Mouse (Mus musculus): ENCODE data around the gene Tmprss7.
A peak's percentile ranks its signal among the peaks of the same experiment; 100 is the strongest.

The Tmprss7 gene

DNA sequence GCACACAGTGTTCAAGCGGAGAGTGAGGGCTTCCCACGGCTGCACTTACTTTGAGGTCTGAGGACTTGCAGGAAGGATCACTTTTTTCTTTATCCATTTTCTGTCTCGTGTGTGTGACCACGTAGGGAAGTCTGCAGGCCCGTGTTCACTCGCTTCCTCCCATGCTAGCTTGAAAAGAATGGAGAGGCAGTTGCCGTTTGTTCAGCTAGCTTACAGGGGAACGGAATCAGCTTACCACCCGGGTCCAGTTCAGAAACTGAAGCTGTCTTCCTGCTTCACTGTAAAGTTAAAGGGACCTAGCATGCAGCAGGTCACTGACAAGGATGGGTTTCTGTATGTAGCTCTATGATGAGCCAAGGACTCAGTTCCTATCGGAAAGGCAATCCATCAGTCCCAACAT is at the start of gene Tmprss7:
Tmprss7 (minus strand) TSS at position 101 of the 400 bp plus-strand sequence.
- DNase-seq (ENCODE audit: extremely low spot score) = no peak

DNA sequence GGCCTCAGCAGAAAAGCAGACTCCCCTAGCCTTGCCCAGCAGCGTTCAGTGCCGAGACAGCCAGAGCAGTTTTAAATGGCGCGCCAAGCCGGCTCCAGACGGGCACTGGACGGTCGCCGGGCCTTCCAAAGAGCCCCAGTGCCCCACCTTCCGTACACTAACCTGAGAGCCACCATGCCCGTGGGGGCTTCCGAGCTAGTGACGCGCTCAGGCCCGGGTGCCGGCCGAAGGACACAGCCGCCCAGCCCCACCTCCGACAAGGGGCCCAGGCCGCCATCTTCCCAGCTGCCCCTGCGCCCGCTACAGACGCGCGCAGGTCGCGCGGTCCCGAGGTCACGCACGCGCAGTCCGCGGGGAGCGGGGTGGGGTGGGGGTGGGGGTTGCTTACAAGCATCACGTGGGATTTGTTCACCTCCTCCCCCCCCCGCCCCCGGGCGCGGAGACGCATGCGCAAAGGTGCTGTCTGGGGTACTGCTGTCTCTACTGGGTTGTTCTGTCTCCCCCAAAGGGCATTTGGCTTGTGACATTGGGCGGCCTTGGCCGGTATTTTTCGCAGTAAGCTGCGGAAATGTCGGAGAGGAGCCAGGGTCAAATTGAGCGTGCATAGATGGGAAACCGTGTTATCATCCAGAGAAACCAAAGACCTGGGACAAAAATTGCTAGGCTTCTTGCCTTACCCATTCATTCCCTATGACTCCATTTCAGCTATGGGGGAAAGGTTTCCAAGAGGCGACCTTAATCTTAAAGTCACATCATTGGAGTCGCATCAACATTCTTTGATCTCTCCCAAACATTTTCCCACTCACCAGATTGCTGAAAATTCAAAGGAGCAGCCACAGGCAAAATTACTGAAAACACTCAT is 49.4 kb upstream of the Tmprss7 start, which contains the start of gene Abhd10:
Abhd10 (minus strand) TSS at position 341 of the 862 bp plus-strand sequence.
- peak; percentile 99 for DNase-seq (ENCODE audit: extremely low spot score)

- DNase-seq (ENCODE audit: extremely low spot score) = no peak
These were observed 44.4 kb upstream of the Tmprss7 start for GRCm38 (mm10) chr16:45737880-45738279.

DNA sequence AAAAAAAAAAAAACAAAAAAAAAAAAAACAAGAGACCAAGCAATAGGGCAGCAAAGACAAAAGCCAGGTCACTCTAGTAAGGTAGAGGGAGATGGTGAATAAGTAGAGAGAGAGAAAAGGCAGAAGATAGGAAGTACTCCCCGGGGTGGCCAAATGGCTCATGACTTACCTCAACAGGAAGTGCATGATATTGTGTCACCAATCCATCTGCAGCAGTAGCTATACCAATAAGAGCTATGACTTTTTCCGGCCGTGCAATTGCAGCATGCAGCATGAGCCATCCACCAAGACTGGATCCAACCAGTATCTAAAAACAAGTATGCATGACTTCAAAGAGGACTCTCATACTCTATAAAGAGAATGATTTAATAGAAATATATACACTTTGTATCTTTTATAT is 43.3 kb upstream of the Tmprss7 start:
- DNase-seq (ENCODE audit: extremely low spot score) = no peak

- no peak for DNase-seq (ENCODE audit: extremely low spot score)
These were observed 35.7 kb upstream of the Tmprss7 start for GRCm38 (mm10) chr16:45729163-45729562.

DNA sequence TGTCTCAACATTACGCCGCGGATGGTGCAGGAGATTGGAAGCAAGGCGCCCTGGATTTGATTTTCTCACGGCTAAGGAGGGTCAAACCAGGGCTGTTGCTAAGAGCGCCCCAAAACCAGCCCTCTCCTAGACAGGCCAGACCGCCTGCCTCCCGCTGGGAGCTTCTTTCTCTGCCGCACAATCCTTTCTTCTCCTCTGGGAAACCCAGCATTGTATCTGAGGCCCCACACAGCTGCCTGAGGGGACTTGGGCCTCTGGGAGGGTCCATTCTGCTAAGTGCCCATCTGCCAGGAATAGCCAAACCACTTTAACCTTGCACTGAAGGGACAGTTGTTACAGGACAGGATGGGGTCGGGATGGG is 31.3 kb upstream of the Tmprss7 start:
- no peak for DNase-seq (ENCODE audit: extremely low spot score)

- peak; percentile 81 for DNase-seq (ENCODE audit: extremely low spot score)
These were observed 30.7 kb upstream of the Tmprss7 start, which contains the start of gene Tagln3 for GRCm38 (mm10) chr16:45724061-45724741. Tagln3 (minus strand) TSS chr16:45724608.

DNA sequence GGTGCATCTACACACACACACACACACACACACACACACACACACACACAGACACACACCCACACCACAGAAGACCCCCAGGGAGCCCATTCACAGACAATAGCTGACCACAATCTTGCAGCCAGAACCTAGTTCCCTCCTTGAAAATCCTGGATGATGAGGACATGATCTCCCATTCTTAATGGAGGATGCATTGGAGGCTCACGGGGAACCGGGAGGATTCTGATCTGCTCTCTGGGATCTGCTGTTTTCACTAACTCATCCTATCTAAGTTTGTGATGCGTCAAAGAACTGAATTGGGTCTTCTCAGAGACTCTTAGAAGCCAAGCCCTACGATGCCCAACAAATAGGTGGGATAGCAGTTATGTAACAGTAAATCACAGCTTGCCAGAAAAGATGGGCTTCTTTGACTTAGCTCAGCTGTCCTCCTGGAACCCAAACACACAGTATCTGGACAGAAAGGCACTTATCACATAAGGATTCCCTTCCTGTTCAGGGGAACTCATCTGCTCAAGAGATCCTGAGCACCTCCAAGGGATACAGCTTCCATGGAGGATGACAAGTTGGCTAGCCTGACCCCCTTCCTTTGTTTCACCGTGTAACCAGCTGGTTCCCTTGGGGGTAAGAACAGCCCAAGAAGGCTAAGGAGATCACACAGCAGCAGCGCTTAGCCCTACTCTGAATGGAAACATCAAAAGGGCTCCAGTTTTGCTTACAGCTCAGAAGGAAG is 29.9 kb upstream of the Tmprss7 start:
- peak; percentile 24 for DNase-seq (ENCODE audit: extremely low spot score)

DNA sequence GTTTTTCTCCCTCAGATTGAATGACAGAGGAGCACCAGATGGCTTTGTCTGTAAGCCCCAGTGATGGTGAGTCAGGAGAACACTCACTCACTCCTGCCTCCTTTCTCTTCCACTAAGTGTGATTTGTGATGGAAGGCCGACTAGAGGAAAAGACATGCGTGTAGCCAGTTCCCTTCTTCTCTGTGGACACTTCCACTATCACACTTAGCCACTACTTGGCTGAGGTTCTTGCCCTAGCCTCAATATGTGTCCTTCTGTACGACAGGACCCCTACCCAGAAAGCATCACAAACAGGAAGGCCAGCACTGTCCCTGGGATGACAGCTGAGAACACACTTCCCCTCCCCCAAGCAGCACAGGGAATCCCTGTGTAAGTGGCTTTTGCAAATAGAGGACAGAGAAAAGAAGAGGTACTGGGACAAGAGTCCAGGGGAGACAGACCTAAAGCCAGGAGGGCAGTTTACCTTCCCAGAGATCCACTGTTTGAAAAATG is 29.0 kb upstream of the Tmprss7 start:
- DNase-seq (ENCODE audit: extremely low spot score) = no peak

DNA sequence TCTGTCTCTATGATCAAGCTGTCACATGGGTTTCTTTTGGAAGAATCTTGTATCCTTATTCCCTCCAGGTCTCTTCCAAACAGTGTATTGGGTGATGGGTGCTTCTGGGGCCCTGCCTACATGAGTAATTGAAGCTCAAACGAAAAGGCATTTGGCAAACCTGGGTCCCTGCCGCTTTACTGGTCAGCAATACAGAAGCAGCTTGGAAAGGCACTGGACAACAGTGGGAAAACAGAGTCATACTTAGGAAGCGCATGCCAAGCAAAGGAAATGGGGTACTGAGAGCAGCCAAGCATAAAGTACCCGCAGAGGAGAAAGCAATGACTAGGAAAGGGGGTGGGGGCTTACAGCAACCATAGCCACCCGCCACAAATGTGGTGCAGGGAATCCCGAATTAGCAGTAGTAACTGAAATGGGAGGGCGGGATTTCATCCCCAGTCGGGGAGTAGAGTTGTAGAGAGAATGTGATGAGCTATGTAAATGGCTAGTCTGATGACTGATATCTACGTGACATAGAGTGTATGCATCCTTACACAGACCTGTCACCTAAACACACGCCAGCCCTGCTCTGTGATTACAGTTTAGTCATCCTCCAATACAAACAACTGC is 26.7 kb upstream of the Tmprss7 start:
- no peak for DNase-seq (ENCODE audit: extremely low spot score)

- no peak for DNase-seq (ENCODE audit: extremely low spot score)
These were observed 24.8 kb upstream of the Tmprss7 start for GRCm38 (mm10) chr16:45718296-45718695.

- DNase-seq (ENCODE audit: extremely low spot score) = no peak
These were observed 21.2 kb upstream of the Tmprss7 start for GRCm38 (mm10) chr16:45714489-45715150.

DNA sequence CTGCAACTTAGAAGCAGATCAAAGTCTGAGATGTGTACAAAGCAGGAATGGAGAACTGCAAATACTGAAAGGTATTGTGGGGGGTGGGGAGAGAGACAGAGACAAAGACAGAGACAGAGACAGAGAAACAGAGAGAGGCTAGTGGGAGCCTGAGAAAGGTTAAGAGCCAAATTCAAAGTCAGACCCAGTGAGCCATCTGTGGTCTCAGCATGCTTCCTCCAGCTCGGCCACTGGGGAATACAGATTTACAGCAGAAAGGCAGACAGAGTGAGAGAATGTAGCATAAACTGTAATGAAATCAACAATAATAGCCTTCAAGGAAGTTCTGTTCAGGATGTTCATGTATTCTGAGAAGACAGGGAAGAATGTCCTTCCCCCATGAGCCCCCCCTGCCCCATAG is 20.4 kb upstream of the Tmprss7 start:
- no peak for DNase-seq (ENCODE audit: extremely low spot score)

- no peak for DNase-seq (ENCODE audit: extremely low spot score)
These were observed 19.8 kb upstream of the Tmprss7 start for GRCm38 (mm10) chr16:45713261-45713660.

DNA sequence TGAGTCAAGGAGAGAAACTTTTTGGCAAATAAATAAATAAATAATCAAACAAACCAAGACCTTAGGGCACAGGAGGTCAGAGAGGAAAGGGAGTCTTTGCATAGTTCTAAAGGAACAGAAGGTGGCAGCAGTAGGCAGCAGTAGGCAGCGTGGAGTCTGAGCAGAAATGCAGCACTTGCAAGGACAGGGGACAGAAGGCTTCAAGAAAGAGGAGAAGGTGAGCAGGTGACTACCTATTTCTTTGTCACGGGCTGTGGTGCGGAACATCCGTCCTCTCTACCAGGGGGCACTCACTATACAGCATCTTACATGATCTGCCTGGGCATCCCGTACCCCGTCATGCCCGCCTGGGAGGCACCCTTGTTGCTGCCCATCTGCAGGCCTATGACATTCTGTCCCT is 17.8 kb upstream of the Tmprss7 start:
- DNase-seq (ENCODE audit: extremely low spot score) = no peak

- no peak for DNase-seq (ENCODE audit: extremely low spot score)
These were observed 5.8 kb upstream of the Tmprss7 start for GRCm38 (mm10) chr16:45699301-45699700.

DNA sequence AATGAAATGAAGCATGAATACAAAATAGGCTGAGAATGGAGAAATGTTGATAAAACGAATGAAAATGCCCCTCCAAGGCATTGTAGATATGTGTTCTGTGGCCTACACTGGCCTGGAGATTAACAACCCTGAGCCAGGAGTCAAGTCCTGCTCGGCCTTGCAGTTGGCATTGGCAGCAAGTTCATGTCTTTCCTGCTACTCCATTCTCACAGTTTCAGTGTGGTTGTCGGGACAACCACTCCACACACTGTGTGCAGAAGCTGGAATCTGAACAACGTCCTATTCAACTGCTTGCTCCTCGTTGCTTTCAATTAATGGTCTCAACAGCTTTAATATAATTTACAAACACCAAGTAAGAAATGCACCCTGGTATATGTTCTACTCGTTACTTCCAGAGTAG is 4.5 kb upstream of the Tmprss7 start:
- no peak for DNase-seq (ENCODE audit: extremely low spot score)

- no peak for DNase-seq (ENCODE audit: extremely low spot score)
These were observed 2.1 kb upstream of the Tmprss7 start for GRCm38 (mm10) chr16:45695445-45696160.

DNA sequence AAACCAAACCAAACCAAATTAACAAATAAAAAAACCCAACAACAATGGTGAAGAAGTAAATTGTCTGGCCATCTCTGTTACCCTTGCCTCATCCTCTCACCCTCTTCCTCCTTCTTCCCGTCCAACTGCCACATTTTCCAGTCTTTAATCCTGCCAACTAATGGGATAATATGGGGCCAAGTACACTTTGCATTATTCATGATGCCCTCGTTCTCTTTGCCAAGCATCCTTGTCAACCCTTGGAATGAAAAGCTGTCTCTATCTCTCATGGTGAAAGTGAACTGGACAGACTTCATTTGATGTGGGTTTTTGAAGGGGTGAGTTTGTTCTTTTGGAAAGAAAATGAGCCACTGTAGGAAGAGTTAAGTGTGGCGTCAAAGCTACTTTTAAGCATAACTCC is 607 bp downstream of the Tmprss7 start:
- DNase-seq (ENCODE audit: extremely low spot score) = no peak

DNA sequence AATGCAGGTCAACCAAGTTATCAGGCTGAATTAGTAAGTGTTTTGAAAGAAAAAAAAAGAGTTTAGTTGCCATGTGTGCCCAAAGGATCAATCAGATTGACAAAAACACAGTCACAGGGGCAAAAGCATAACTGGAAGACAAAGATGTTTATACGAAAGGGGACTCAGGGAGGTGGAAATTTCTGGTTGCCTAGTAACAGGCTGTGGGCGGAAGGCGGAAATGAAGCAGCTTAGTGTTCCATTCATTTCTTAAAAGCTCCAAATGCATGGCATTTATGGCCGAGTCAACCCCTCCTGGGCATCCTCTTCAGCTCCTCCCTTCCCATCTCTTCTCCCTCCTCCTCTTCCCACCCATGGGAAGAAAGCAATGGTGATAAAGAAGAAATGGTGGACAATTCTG is 3.3 kb downstream of the Tmprss7 start:
- peak; percentile 14 for DNase-seq (ENCODE audit: extremely low spot score)

GRCm38 (mm10) chr16:45686833-45687232 is 6.6 kb downstream of the Tmprss7 start:
- DNase-seq (ENCODE audit: extremely low spot score) = no peak

Data from embryo, embryonic 9.5 days (tissue).